Mouse (Mus musculus) midbrain, postnatal 0 days (tissue): ENCODE measurements around the gene Tmem131. TPM values are rescaled to one million over a fixed set of nuclear protein-coding genes. Genes with fewer than 3 reads are reported as not detected.

Experiments used
- ATAC-seq: fragments of 200-750 bp; cut with Nextera tagmentation; 2 replicates; pipeline ENCODE4 v1.8.0; 2017; ENCODE audit warnings: moderate number of reproducible peaks, mild to moderate bottlenecking, moderate TSS enrichment, moderate library complexity; ENCODE audit not compliant: low FRiP score
- DNase-seq: peaks from one replicate; pipeline ENCODE4 v3.0.0-alpha.2; 2015; ENCODE audit warnings: low spot score
- H3K27ac ChIP-seq: fragments of 300-500 bp; sonication (generic); 2 replicates; pipeline ENCODE4 v1.5.1; 2014; ENCODE audit warnings: low read depth, mild to moderate bottlenecking, low read length, mixed read lengths
- H3K27me3 ChIP-seq: fragments of 300-500 bp; sonication (generic); 2 replicates; pipeline ENCODE4 v1.6.1; 2014; ENCODE audit warnings: low read length, control low read depth, mixed read lengths; ENCODE audit not compliant: insufficient read depth
- H3K36me3 ChIP-seq: fragments of 300-500 bp; sonication (generic); 2 replicates; pipeline ENCODE4 v1.6.1; 2014; ENCODE audit warnings: low read length, control low read depth, mixed read lengths; ENCODE audit not compliant: insufficient read depth
- H3K4me1 ChIP-seq: fragments of 300-500 bp; sonication (generic); 2 replicates; pipeline ENCODE4 v1.6.1; 2014; ENCODE audit warnings: mild to moderate bottlenecking, control low read depth, antibody characterized with exemption, low read length, mixed read lengths; ENCODE audit not compliant: insufficient read depth
- H3K4me2 ChIP-seq: fragments of 300-500 bp; sonication (generic); 2 replicates; pipeline ENCODE4 v1.6.1; 2014; ENCODE audit warnings: low read depth, mild to moderate bottlenecking, low read length, mixed read lengths; ENCODE audit not compliant: poor library complexity, severe bottlenecking
- H3K4me3 ChIP-seq: fragments of 300-500 bp; sonication (generic); 2 replicates; pipeline ENCODE4 v1.5.1; 2014; ENCODE audit warnings: low read depth, mild to moderate bottlenecking, low read length, moderate library complexity
- H3K9ac ChIP-seq: fragments of 300-500 bp; sonication (generic); replicated peaks from 2 replicates; pipeline ENCODE4 v1.6.1; 2014; ENCODE audit warnings: mild to moderate bottlenecking, low read length, moderate library complexity, mixed read lengths; ENCODE audit not compliant: poor library complexity, severe bottlenecking
- H3K9me3 ChIP-seq: fragments of 300-500 bp; sonication (generic); 2 replicates; pipeline ENCODE4 v1.6.1; 2016; ENCODE audit warnings: low read length, control low read depth
- CTCF ChIP-seq: IDR thresholded peaks from 2 replicates; pipeline ENCODE4 v1.5.1; 2016; ENCODE audit warnings: antibody characterized with exemption, mild to moderate bottlenecking
- WGBS: fragments of 180-500 bp; shearing (Covaris S2); extraction: QIAGEN DNeasy Blood & Tissue Kit; methylation state at CpG from one replicate; pipeline ENCODE4 v1.1.7; 2014; 5-methylcytosine and 5-hydroxymethylcytosine counted together
- polyA plus RNA-seq: library from polyadenylated mRNA; unstranded; fragments of >200 nt; fragmentation: Nextera tagmentation; extraction: Ambion mirVana; gene quantifications from 2 replicates; pipeline ENCODE4 v1.2.1, GENCODE M21; 2015
- total RNA-seq: library from RNA; depleted of rRNA; stranded (reverse); fragments of >200 nt; gene quantifications from 2 replicates; pipeline ENCODE4 v1.2.3, GENCODE M21; 2014

The Tmem131 gene
- total and polyA plus RNA-seq, 2 experiments from 2014 or later, result 11.1 to 25.8 TPM

DNA sequence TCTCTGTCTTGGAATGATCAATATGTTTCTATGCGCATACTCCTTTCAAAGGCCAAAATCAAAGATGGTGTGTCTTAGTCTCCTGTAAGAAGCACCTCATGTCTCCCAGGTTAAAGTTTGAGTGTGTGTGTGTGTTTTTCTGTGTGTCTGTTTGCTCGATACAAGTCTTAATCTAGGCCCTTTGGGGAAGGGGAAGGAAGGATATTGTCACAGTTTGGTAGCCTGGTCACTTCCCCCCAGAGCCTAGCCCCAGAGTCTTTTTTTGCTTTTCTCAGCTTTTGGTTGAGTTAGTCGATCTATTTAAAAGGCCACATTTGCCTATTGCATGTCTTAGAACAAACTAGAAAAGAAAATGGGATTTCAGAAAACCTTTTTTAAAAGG lies 3.1 kb downstream of the Tmem131 start:
- Histone ChIP-seq H3K4me2 (peak overlapping the region; percentile 64), H3K9ac (peak overlapping the region; percentile 97), H3K4me1 (peaks cover 14% of the 10 kb centered on the region; the same call in 1 of the 2 replicates), H3K27ac (peak overlapping the region; percentile 98), H3K9me3 (no peaks in the 10 kb centered on the region), H3K4me3 (peak overlapping the region; percentile 98), H3K27me3 (no peaks in the 10 kb centered on the region), H3K36me3 (no peaks in the 10 kb centered on the region)
- ATAC-seq, result 0 out of 2 replicates have a peak, but pooled peaks have one; percentile 9
- WGBS, result 39% methylated on average over 3 of the region's 3 CpGs
- TF ChIP-seq CTCF, result no peak
- DNase-seq, result no peak

GRCm38 (mm10) chr1:36939506-36940380 lies 3.7 kb downstream of the Tmem131 start:
- ATAC-seq, result peak; percentile 98
- DNase-seq, result peak; percentile 96
- H3K9me3 ChIP-seq, result no peaks in the 10 kb centered on the region
- peak overlapping the region; percentile 64 for H3K4me2 ChIP-seq
- peak overlapping the region; percentile 98 for H3K4me3 ChIP-seq
- H3K36me3 ChIP-seq, result no peaks in the 10 kb centered on the region
- H3K9ac ChIP-seq, result peak overlapping the region; percentile 97
- H3K27me3 ChIP-seq, result no peaks in the 10 kb centered on the region
- H3K4me1 ChIP-seq, result peaks cover 16% of the 10 kb centered on the region; the same call in 1 of the 2 replicates
- peak overlapping the region; percentile 98 for H3K27ac ChIP-seq
- TF ChIP-seq CTCF, result no peak
- under 1% methylated on average over 67 of the region's 79 CpGs for WGBS

- Histone ChIP-seq H3K9me3 (no peaks in the 10 kb centered on the region), H3K9ac (peak overlapping the region; percentile 97), H3K36me3 (no peaks in the 10 kb centered on the region), H3K4me2 (peak overlapping the region; percentile 64), H3K27me3 (no peaks in the 10 kb centered on the region), H3K4me1 (peaks cover 23% of the 10 kb centered on the region; the same call in 1 of the 2 replicates), H3K27ac (peak overlapping the region; percentile 98), H3K4me3 (peak overlapping the region; percentile 98)
- DNase-seq (peak; percentile 25), ATAC-seq (no peak; the same call in 1 of the 2 replicates)
- TF ChIP-seq CTCF, result no peak
- under 1% methylated on average over 40 of the region's 59 CpGs for WGBS
Measured at GRCm38 (mm10) chr1:36938801-36939286, 4.6 kb downstream of the Tmem131 start.

- peak overlapping the region; percentile 98; the same call in 1 of the 2 replicates for H3K27ac ChIP-seq
- no peak for TF ChIP-seq CTCF
- H3K4me3 ChIP-seq, result peak overlapping the region; percentile 98
- peaks cover 23% of the 10 kb centered on the region; the same call in 1 of the 2 replicates for H3K4me1 ChIP-seq
- no peaks in the 10 kb centered on the region for H3K36me3 ChIP-seq
- no peaks in the 10 kb centered on the region for H3K27me3 ChIP-seq
- no peaks in the 10 kb centered on the region for H3K9me3 ChIP-seq
- WGBS, result 2% methylated on average over 9 of the region's 9 CpGs
- H3K9ac ChIP-seq, result peak overlapping the region; percentile 97
- peak overlapping the region; percentile 64 for H3K4me2 ChIP-seq
- ATAC-seq, result no peak
- no peak for DNase-seq
Measured at GRCm38 (mm10) chr1:36938348-36938747, 5.1 kb downstream of the Tmem131 start.

GRCm38 (mm10) chr1:36937648-36938047 lies 5.8 kb downstream of the Tmem131 start:
- no peak overlapping the region for H3K9ac ChIP-seq
- no peaks in the 10 kb centered on the region for H3K9me3 ChIP-seq
- DNase-seq (no peak), ATAC-seq (no peak)
- TF ChIP-seq CTCF, result peak; percentile 30; the same call in 1 of the 2 replicates
- no peaks in the 10 kb centered on the region for H3K27me3 ChIP-seq
- H3K4me3 ChIP-seq, result peak overlapping the region; percentile 98
- 27% methylated on average over 3 of the region's 3 CpGs for WGBS
- H3K4me2 ChIP-seq, result peak overlapping the region; percentile 64
- H3K4me1 ChIP-seq, result peaks cover 23% of the 10 kb centered on the region; the same call in 1 of the 2 replicates
- H3K36me3 ChIP-seq, result no peaks in the 10 kb centered on the region
- H3K27ac ChIP-seq, result no peak overlapping the region

DNA sequence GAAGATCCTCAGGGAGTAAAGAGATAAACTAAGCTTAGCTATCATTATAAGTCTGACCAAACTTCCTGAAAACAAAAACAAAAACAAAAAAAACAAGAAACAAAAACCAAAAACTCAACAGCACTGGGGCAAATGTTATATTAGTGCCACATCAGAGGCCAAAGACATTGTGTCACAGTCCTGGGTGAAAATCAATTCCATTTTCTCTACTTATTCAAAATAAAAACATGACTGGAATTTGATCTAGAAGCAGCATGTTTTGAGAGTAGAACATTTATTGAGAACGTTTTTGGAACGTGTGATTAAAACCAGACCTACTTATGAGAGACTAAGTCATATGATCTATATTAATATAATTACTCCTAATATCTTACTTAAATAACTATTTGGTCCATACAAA lies 6.5 kb downstream of the Tmem131 start:
- Histone ChIP-seq H3K36me3 (no peaks in the 10 kb centered on the region), H3K9me3 (no peaks in the 10 kb centered on the region), H3K4me3 (no peak overlapping the region), H3K27ac (no peak overlapping the region), H3K27me3 (no peaks in the 10 kb centered on the region), H3K4me1 (peaks cover 23% of the 10 kb centered on the region; the same call in 1 of the 2 replicates), H3K9ac (no peak overlapping the region), H3K4me2 (peak overlapping the region; percentile 64; the same call in 1 of the 2 replicates)
- DNase-seq, result no peak
- ATAC-seq, result no peak
- TF ChIP-seq CTCF, result no peak
- WGBS, result 73% methylated on average over 2 of the region's 2 CpGs
